Mouse (Mus musculus) forebrain, embryonic 14.5 days (tissue): ENCODE results near the gene Cysltr2. TPM values are rescaled to one million over a fixed set of nuclear protein-coding genes. Genes with fewer than 3 reads are reported as not detected.

Experiments
- ATAC-seq: fragments of 200-750 bp; cut with Nextera tagmentation; 2 replicates; pipeline ENCODE4 v1.8.0; 2017; ENCODE audit warnings: mild to moderate bottlenecking, moderate library complexity
- DNase-seq: peaks from one replicate; pipeline ENCODE4 v3.0.0-alpha.2; 2015; ENCODE audit warnings: low spot score
- H3K27ac ChIP-seq: fragments of 300-500 bp; sonication (generic); 2 replicates; pipeline ENCODE4 v1.5.1; 2014; ENCODE audit warnings: low read depth, mild to moderate bottlenecking, control low read depth, low read length, moderate library complexity
- H3K27me3 ChIP-seq: fragments of 300-500 bp; sonication (generic); replicated peaks from 2 replicates; pipeline ENCODE4 v1.6.1; 2014; ENCODE audit warnings: low read length, control low read depth, mixed read lengths; ENCODE audit not compliant: control insufficient read depth, insufficient read depth
- H3K36me3 ChIP-seq: fragments of 300-500 bp; sonication (generic); 2 replicates; pipeline ENCODE4 v1.6.1; 2014; ENCODE audit warnings: low read length, control low read depth; ENCODE audit not compliant: control insufficient read depth, insufficient read depth
- H3K4me1 ChIP-seq: fragments of 300-500 bp; sonication (generic); 2 replicates; pipeline ENCODE4 v1.6.1; 2014; ENCODE audit warnings: antibody characterized with exemption, low read length, control low read depth; ENCODE audit not compliant: control insufficient read depth, insufficient read depth
- H3K4me2 ChIP-seq: fragments of 300-500 bp; sonication (generic); 2 replicates; pipeline ENCODE4 v1.6.1; 2014; ENCODE audit warnings: mild to moderate bottlenecking, control low read depth, low read length
- H3K4me3 ChIP-seq: fragments of 300-500 bp; sonication (generic); 2 replicates; pipeline ENCODE4 v1.5.1; 2014; ENCODE audit warnings: low read depth, low read length, control low read depth
- H3K9ac ChIP-seq: fragments of 300-500 bp; sonication (generic); 2 replicates; pipeline ENCODE4 v1.6.1; 2014; ENCODE audit warnings: mild to moderate bottlenecking, low read length, control low read depth, moderate library complexity
- H3K9me3 ChIP-seq: fragments of 300-500 bp; sonication (generic); replicated peaks from 2 replicates; pipeline ENCODE4 v1.6.1; 2016; ENCODE audit warnings: low read length, control low read depth, mixed read lengths; ENCODE audit not compliant: control insufficient read depth
- WGBS: fragments of 180-500 bp; shearing (Covaris S2); extraction: QIAGEN DNeasy Blood & Tissue Kit; methylation state at CpG from one replicate; pipeline ENCODE4 v1.1.7; 2014; 5-methylcytosine and 5-hydroxymethylcytosine counted together
- polyA plus RNA-seq: library from polyadenylated mRNA; unstranded; fragments of >200 nt; fragmentation: Nextera tagmentation; extraction: Ambion mirVana; gene quantifications from 2 replicates; pipeline ENCODE4 v1.2.1, GENCODE M21; 2014

The Cysltr2 gene
- polyA plus RNA-seq, 1 experiment from 2014 or later, result 0.18 TPM

DNA sequence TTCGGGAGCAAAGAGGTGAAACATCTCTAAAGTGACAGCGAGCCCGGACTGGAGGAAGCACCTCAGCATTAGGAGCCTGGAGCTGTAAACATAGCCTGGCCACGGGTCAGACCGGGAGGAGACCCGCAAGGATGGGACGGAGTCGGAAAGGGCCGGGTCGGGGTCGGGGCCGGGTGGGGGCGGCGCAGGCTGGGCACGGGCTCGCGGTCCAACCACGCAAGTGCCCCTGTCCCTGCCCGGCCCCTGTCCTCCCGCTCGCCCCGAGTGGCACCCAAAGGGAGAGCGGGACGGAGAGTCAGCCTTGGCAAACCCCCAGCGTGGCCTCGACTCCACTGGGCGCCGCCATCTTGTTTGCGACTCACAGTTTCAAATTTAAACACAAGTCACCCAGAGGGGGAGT, 68.8 kb downstream of the Cysltr2 start:
- no peak for DNase-seq
- no peaks in the 10 kb centered on the region for H3K27me3 ChIP-seq
- peaks cover 3% of the 10 kb centered on the region; the same call in 1 of the 2 replicates for H3K4me1 ChIP-seq
- H3K4me2 ChIP-seq, result no peak overlapping the region
- no peak overlapping the region for H3K4me3 ChIP-seq
- no peak overlapping the region for H3K9ac ChIP-seq
- WGBS, result 96% methylated on average over 27 of the region's 29 CpGs
- no peaks in the 10 kb centered on the region for H3K36me3 ChIP-seq
- no peak overlapping the region for H3K27ac ChIP-seq
- no peaks in the 10 kb centered on the region for H3K9me3 ChIP-seq
- ATAC-seq, result no peak

DNA sequence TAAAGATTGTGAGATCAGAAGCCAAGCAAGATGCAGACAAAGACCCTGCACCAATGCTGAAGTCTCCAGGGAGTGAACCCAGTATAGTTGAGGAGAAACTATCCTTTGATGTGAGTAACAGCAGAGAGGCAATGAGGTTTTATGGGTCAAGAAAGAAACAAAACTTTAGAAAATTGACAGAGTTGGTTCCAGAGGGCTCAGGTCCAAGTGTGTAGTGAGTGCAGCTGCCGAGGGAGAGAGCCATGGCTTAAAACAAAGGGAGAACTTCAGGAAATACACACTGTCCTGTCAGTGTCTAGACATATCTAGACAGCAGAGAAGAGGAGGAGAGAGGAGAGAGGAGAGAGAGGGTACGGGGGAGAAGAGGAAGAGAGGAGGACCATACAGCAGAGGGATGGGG, 72.8 kb downstream of the Cysltr2 start:
- DNase-seq, result no peak
- ATAC-seq, result no peak
- H3K27ac ChIP-seq, result no peak overlapping the region

More for the DNA sequence above, 72.8 kb downstream of the Cysltr2 start:
- H3K4me2 ChIP-seq, result no peak overlapping the region
- WGBS, result 70% methylated on average over 2 of the region's 2 CpGs
- H3K4me1 ChIP-seq, result no peaks in the 10 kb centered on the region
- H3K9me3 ChIP-seq, result no peaks in the 10 kb centered on the region
- no peak overlapping the region for H3K4me3 ChIP-seq
- no peaks in the 10 kb centered on the region for H3K27me3 ChIP-seq
- H3K9ac ChIP-seq, result no peak overlapping the region
- no peaks in the 10 kb centered on the region for H3K36me3 ChIP-seq

Other genes starting within 250 kb of the Cysltr2 start
- gene Rcbtb2, start 73.9 kb upstream of the Cysltr2 start, polyA plus RNA-seq, result 83.1 and 91.8 TPM in 2 replicates
- 5.8 and 6.1 TPM in 2 replicates for gene Lpar6, start 188.8 kb upstream of the Cysltr2 start, polyA plus RNA-seq